Mouse (Mus musculus) cerebellum, postnatal 36 days (tissue): Measurements from ENCODE around the gene Oxsr1.
"Not testable (repeated sequence)": the region's sequence is repeated elsewhere in the genome, so short reads cannot be mapped to it uniquely, and the experiment has no call there.

Experiments used
- DNase-seq, 2 experiments: peaks; one replicate each; pipeline ENCODE4 v3.0.0; 2021 to 2022; ENCODE audit warnings: mixed read lengths in 2 of 2

Gene Oxsr1

DNA sequence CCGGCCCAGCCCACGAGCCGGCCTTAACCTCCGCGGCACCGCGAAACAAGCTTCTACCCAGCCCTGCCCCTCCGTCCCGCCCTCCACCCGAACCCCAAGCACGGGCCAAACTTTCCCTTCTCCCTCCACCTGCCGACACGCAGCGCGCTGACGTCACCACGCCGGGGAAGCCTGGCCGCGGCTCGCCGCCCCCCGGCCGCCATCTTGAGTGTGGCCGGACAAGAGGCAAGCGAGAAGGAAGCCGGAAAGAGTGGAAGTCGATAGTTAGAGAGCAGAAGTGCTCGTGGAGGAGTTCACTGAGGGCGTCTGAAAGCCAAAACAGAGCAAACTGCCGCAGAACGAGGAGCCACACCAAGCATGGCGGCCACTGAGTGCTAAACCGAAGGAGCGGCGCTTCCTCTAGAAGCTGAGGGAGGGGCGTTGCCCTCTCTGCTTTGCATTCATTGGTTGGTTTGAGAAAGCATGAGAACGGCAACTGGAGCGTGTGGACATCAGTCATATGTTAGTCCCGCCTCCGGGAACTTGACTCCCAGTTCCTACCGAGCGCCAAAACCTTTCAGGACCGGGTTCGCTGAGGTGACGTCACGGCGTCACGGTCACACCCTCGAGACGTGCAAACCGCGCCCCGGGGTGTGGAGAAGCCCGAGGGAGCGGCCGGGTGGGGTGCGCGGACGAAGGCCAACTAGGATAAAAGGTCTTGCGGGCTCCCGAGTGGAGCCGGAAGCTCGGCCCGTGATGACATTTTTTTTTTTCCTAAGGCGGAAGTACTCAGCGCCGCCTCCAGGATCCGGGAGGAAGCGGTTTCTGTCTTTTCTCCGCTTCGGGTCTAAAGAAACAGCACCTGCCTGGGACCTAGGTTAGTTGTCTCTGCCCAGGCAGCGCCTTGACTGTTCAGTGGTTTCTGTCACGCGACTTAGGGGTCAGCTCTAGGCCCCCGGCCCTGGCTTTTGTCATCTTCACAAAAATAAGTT, at the start of gene Oxsr1:
Gene Oxsr1, minus strand, starts transcription at position 139 of the 971 bp plus-strand sequence.
- DNase-seq: peak; percentile 99 to 100

- DNase-seq: no peak
Measured at GRCm38 (mm10) chr9:119371251-119371650, 49.0 kb upstream of the Oxsr1 start.

DNA sequence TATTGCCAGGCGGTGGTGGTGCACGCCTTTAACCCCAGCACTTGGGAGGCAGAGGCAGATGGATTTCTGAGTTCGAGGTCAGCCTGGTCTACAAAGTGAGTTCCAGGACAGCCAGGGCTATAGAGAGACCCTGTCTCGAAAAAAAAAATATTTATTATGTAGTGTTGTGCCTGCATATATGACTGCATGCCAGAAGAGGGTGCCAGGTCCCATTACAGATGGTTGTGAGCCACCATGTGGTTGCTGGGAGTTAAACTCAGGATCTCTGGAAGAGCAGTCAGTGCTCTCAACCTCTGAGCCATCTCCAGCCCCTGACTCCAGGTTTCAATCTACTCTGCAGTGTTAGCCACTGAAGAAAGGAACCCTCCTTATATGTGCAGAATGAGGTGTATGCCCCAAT, 48.5 kb upstream of the Oxsr1 start:
- DNase-seq: not testable (repeated sequence)

DNA sequence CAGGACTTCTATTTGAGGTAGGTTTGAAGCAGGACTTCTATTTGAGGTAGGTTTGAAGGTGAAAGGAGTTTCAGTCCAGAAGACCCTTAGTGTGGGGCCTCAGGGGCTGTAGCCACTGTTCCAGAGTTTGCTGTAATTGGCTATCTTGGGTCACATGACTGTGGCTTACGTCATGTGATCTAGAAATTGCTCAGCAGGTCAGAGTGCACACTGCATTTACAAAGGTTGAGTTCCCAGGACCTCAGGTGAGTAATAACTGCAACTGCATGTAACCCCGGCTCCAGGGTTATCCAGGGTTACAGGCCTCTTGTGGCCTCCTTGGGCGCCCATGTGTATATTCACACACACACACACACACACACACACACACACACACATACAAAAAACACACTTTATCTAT, 46.1 kb upstream of the Oxsr1 start:
- no peak for DNase-seq

DNA sequence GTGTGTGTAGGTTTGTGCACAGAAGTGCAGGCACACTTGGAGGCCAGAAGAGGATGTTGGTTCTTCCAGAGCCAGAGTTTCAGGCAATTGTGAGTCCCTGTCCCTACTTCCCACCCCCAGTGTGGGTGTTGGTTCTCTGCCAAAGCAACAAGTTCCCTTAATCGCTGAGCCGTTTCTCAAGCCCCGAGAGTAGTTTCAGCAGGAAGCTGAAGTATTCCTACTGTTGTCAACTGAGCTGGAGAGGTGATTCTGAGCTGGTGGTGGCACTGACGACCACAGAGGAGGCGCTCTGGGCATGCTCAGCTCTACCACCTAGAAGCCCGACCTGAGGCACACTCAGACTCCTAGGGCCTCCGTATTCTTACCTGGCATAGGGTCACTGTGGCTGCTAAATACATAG, 43.1 kb upstream of the Oxsr1 start, which contains the start of gene Slc22a14:
Gene Slc22a14, minus strand, starts transcription at position 270 of the 400 bp plus-strand sequence.
- no peak for DNase-seq

DNA sequence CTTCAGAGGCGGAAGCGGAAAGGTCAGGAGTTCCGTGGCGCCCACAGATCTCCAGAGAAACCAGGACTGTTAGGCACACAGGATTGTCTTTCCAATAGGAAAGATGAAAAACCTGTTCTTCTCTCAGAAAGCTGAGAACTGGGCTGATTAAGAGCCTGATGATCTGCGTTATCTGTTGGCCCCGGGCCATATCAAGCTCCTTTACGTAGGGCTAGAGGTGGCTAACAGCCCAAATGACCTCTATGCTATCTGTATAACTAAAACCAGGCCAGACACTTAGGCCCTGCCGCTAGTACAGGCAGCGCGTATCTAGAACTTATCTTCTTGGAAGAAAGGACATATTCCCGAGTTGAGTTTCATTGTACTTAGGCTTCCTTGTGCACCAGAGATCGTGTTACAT, 41.0 kb upstream of the Oxsr1 start:
- DNase-seq: no peak

- DNase-seq: no peak
Measured at GRCm38 (mm10) chr9:119361416-119361815, 39.2 kb upstream of the Oxsr1 start.

DNA sequence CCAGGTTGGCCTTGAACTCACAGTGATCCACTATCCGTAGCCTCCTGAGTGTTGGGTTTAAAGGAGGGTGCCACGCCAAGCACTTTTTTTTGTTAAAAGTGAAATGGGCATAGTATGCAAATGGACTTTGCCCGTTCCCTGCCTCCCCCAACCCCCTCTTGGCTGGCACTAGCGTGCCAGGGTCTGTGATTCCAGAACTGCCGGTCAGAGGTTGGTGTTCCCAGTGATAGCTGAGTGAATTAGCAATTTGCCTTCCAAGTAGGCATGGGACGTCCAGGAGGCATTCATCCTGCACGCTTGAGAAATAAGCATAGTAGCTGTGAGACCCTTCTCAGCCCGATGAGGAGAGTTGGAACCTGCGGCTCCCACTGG, 35.8 kb upstream of the Oxsr1 start:
- no peak for DNase-seq

DNA sequence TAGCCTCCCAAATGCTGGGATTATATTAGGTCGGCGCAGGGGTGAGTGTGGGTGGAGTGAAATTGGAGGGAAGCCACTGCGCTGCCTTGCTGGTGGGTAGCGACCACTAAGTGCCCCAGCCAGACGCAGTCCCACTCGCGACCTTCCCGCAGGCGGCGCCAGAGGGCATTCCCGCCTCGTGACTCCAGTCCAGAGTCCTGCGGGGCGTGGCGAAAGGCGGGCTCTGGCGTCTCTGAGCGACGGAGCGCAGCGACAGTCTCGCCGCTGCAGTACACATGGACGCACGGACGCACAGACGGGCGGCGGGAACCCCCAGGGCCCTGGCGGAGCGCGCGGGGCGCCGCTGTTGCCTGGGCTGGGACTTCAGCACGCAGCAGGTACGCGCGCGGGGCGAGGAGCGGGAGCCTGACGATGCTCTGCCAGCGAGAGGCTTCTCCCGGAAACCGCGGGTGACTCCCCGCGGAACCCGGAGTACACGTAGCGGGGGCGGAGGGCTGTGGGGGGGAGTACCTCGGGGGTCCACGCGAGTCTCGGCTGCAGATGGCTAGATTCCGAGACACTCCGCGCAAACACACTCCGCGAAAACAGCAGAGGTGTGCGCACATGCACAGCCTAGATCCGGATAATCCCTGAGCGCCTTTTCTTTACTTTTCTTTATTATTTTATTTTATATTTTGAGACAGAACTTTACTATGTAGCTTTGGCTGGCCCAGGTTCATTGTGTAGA, 35.3 kb upstream of the Oxsr1 start, which contains the start of gene Xylb:
Gene Xylb, plus strand, starts transcription at position 51 of the 727 bp plus-strand sequence.
- DNase-seq: peak; percentile 90 to 92

- DNase-seq: no peak
Measured at GRCm38 (mm10) chr9:119355943-119356342, 33.7 kb upstream of the Oxsr1 start.

DNA sequence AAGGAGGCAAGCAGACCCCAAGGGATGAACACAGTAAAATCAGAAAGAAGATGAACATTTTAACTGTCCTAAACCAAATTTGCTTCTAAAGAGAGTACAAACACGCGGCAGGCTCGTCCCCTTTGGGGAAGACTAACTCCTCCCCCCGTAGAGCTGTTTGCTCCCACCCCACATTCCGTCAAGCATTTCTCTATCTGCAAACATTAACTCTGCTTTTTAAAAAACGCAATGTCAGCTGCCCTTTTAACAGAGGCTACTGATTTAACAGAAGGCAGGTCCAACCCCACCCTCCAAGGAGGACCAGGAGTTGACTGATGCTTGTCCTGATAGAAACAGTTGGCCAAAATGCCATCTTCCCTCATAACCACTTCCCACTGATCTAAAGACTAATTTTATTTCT, 31.7 kb upstream of the Oxsr1 start:
- DNase-seq: no peak

DNA sequence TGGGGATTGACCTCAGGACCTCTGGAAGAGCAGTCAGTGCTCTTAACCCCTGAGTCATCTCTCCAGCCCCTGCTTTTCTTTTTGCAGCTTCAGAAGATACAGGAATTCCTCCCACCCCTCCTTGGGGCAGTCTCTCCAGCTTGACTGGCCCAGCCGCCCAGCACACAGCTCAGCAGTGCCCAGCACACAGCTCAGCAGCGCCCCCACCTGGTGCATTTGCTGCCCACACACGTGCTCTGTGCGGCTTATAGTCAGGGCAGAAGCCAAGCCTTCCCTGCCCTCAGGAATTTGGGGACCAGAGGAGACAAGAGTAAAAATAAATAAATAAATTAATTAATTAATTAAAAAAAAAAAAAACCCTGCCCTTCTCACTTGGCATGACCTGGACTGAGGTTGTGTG, 29.8 kb upstream of the Oxsr1 start:
- DNase-seq: peak; percentile 68 to 80

- no peak for DNase-seq
Measured at GRCm38 (mm10) chr9:119350947-119351705, 28.9 kb upstream of the Oxsr1 start.

GRCm38 (mm10) chr9:119350531-119350930, 28.3 kb upstream of the Oxsr1 start:
- no peak for DNase-seq

- no peak for DNase-seq
Measured at GRCm38 (mm10) chr9:119346376-119346775, 24.1 kb upstream of the Oxsr1 start.

- no peak for DNase-seq
Measured at GRCm38 (mm10) chr9:119342728-119343127, 20.5 kb upstream of the Oxsr1 start.

DNA sequence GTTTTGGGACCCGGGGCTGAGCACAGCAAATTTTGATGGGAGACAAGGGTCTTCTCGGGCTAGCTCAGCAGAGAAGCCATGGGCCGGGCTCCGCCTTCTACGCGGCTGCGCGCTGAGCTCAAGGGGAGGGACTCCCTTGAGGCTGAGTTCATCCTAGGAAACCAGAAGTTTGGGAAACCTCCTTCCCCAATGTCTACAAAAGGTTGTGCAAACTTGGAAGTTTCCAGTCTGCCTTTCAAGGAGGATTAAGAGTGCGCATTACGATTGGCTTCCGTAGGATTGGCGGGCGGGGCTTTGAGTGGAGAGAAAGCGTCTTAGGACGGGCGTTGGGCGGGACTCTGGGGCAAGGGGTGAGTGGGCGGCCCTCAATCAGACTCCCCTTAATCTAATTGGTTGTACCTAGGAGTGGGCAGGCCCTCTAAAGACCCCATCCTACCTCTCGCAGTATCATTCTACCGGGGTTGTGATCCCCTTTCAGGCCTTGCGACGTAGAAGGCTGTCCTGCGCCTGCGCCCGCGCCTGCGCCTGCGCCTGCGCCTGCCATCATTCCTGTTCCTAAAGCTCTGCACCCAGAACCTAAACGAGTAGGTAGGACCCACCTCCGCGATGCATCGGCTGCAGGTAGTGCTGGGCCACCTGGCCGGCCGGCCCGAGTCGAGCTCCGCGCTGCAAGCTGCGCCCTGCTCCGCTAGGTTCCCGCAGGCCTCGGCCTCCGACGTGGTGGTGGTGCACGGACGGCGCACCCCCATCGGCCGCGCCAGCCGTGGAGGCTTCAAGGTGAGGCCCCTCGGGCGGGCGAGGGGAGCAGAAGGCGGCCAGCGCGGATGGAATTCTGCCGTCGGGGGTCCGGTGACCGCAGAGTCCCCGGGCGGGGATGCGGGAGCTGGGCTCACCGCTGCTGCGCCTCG, 18.9 kb upstream of the Oxsr1 start, which contains the start of gene Myd88:
Gene Myd88, minus strand, starts transcription at position 503 of the 908 bp plus-strand sequence.
- DNase-seq: peak; percentile 87 to 89

DNA sequence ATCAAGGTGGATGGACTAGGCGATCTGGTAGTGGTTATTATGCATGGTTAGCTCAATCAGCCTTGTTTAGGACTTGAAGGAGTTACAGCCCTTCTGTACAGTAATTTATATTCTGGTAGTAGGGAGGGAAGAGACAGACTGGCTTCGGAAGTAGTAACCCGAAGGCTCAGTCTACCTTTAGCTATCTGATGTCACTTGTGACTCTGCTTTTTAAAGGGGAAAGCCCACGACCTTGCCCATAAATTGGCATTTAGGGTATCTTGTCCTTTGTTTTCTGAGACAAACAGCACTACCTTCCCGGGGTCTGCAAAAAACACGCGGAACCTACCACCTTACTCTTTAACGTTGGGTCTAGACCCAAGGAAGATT, 18.0 kb upstream of the Oxsr1 start:
- DNase-seq: no peak

DNA sequence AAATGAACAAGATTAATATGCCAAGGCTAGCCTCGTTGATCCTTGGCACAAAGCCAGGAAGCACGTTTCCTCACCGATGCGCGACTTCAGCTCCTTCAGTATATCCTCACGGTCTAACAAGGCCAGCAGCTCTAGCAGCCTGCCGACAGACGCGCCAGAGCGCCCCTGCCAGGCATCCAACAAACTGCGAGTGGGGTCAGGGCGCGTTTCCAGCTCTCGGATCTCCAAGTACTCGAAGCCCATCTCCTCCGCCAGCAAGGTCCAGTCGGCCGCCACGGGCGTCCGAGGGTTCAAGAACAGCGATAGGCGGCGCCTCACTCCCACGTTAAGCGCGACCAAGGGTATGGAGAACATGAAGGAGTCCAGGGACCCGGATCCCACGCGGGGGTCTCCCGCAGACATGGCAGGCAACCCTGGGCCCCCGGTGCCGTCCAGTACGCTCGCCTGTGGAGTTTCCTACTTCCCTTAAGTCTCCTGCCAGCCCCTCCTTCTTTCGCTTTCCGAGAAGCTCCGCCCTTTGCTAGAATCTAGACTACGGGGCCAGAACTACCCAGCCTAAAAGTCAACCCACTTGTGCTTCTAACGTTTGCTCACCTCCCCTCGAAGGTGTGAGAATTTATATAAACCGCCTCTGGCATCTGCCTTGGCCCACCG, 17.5 kb upstream of the Oxsr1 start, which contains the start of gene Acaa1a:
Gene Acaa1a, plus strand, starts transcription at position 119 of the 654 bp plus-strand sequence.
- DNase-seq: peak; percentile 55 to 57

DNA sequence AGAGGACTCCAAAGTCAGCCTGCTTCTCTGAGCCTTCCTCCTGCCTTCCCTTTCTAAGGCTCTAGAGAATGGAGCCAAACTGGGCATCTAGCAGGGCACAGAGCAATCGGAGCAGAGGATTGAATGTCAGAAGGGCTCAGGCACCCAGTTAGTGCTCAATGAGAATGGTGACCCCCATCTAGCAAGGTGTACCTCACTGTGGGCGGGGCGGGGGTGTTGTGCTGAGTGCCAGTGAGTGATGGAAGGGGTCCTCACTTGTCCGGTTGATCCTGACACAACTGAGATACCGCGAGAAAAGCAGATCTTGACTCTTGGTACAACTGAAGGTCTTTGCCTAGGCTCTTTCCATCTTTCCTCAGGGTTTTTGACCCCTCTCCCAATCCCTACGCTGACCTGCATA, 16.9 kb upstream of the Oxsr1 start:
- no peak for DNase-seq

GRCm38 (mm10) chr9:119338350-119338749, 16.1 kb upstream of the Oxsr1 start:
- no peak for DNase-seq
